Mouse (Mus musculus): ENCODE data around the gene Eif4a1.
A peak's percentile ranks its signal among the peaks of the same experiment; 100 is the strongest.

The Eif4a1 gene

GRCm38 (mm10) chr11:69699595-69699994 lies 27.4 kb upstream of the Eif4a1 start:
- DNase-seq (ENCODE audit: low spot score), result no peak

GRCm38 (mm10) chr11:69698574-69698973 lies 26.4 kb upstream of the Eif4a1 start:
- DNase-seq (ENCODE audit: low spot score), result no peak

GRCm38 (mm10) chr11:69697396-69697795 lies 25.2 kb upstream of the Eif4a1 start:
- no peak for DNase-seq (ENCODE audit: low spot score)

GRCm38 (mm10) chr11:69695361-69696181 lies 23.3 kb upstream of the Eif4a1 start, which contains the start of the genes Tnfsf12 and Tnfsfm13:
Tnfsf12 (minus strand) TSS chr11:69695849.
Tnfsfm13 (minus strand) TSS chr11:69696098.
- DNase-seq (ENCODE audit: low spot score), result peak; percentile 85

- DNase-seq (ENCODE audit: low spot score), result no peak
These were observed 22.8 kb upstream of the Eif4a1 start for GRCm38 (mm10) chr11:69695046-69695360.

- no peak for DNase-seq (ENCODE audit: low spot score)
These were observed 21.3 kb upstream of the Eif4a1 start for GRCm38 (mm10) chr11:69693421-69693965.

GRCm38 (mm10) chr11:69692863-69693262 lies 20.6 kb upstream of the Eif4a1 start:
- DNase-seq (ENCODE audit: low spot score), result no peak

- DNase-seq (ENCODE audit: low spot score), result no peak
These were observed 20.1 kb upstream of the Eif4a1 start for GRCm38 (mm10) chr11:69692196-69692811.

GRCm38 (mm10) chr11:69689891-69690290 lies 17.7 kb upstream of the Eif4a1 start:
- no peak for DNase-seq (ENCODE audit: low spot score)

- no peak for DNase-seq (ENCODE audit: low spot score)
These were observed 14.8 kb upstream of the Eif4a1 start for GRCm38 (mm10) chr11:69687061-69687460.

GRCm38 (mm10) chr11:69686377-69686776 lies 14.2 kb upstream of the Eif4a1 start:
- DNase-seq (ENCODE audit: low spot score), result peak; percentile 95

GRCm38 (mm10) chr11:69685526-69686148 lies 13.4 kb upstream of the Eif4a1 start, which contains the start of gene Tnfsf13:
Tnfsf13 (minus strand) TSS chr11:69685784.
- DNase-seq (ENCODE audit: low spot score), result peak; percentile 81

- peak; percentile 52 for DNase-seq (ENCODE audit: low spot score)
These were observed 12.7 kb upstream of the Eif4a1 start for GRCm38 (mm10) chr11:69684936-69685335.

GRCm38 (mm10) chr11:69684128-69684745 lies 12.0 kb upstream of the Eif4a1 start:
- peak; percentile 65 for DNase-seq (ENCODE audit: low spot score)

- no peak for DNase-seq (ENCODE audit: low spot score)
These were observed 11.4 kb upstream of the Eif4a1 start for GRCm38 (mm10) chr11:69683576-69683975.

- DNase-seq (ENCODE audit: low spot score), result peak; percentile 95
These were observed 10.8 kb upstream of the Eif4a1 start for GRCm38 (mm10) chr11:69682840-69683533.

GRCm38 (mm10) chr11:69682209-69682839 lies 10.1 kb upstream of the Eif4a1 start:
- peak; percentile 61 for DNase-seq (ENCODE audit: low spot score)

GRCm38 (mm10) chr11:69681314-69682208 lies 9.3 kb upstream of the Eif4a1 start, which contains the start of gene Senp3:
Senp3 (minus strand) TSS chr11:69682084.
- DNase-seq (ENCODE audit: low spot score), result peak; percentile 98

- no peak for DNase-seq (ENCODE audit: low spot score)
These were observed 8.1 kb upstream of the Eif4a1 start for GRCm38 (mm10) chr11:69680136-69680855.
